Mouse (Mus musculus) thymus, postnatal 14 days (tissue): ENCODE data around the gene Trabd2b.

Experiments
- DNase-seq: peaks from one replicate; pipeline ENCODE4 v3.0.0; 2021

Trabd2b gene

GRCm38 (mm10) chr4:114399821-114400220, 6.7 kb upstream of the Trabd2b start:
- DNase-seq = no peak

GRCm38 (mm10) chr4:114401993-114402731, 4.4 kb upstream of the Trabd2b start:
- no peak for DNase-seq

- DNase-seq = peak; percentile 66
Measured at GRCm38 (mm10) chr4:114405682-114406354, 706 bp upstream of the Trabd2b start.

GRCm38 (mm10) chr4:114407516-114407915, 992 bp downstream of the Trabd2b start:
- no peak for DNase-seq

- DNase-seq = no peak
Measured at GRCm38 (mm10) chr4:114408298-114408697, 1.8 kb downstream of the Trabd2b start.

GRCm38 (mm10) chr4:114408890-114409480, 2.5 kb downstream of the Trabd2b start:
- DNase-seq = no peak

GRCm38 (mm10) chr4:114409511-114409910, 3.0 kb downstream of the Trabd2b start:
- no peak for DNase-seq

- DNase-seq = no peak
Measured at GRCm38 (mm10) chr4:114410026-114410425, 3.5 kb downstream of the Trabd2b start.

GRCm38 (mm10) chr4:114410443-114410842, 3.9 kb downstream of the Trabd2b start:
- DNase-seq = no peak

- no peak for DNase-seq
Measured at GRCm38 (mm10) chr4:114410958-114411661, 4.6 kb downstream of the Trabd2b start.

- no peak for DNase-seq
Measured at GRCm38 (mm10) chr4:114411846-114412390, 5.4 kb downstream of the Trabd2b start.

GRCm38 (mm10) chr4:114415925-114416645, 9.6 kb downstream of the Trabd2b start:
- no peak for DNase-seq

GRCm38 (mm10) chr4:114420154-114420553, 13.6 kb downstream of the Trabd2b start:
- DNase-seq = no peak

GRCm38 (mm10) chr4:114423084-114423483, 16.6 kb downstream of the Trabd2b start:
- no peak for DNase-seq

- no peak for DNase-seq
Measured at GRCm38 (mm10) chr4:114425808-114426207, 19.3 kb downstream of the Trabd2b start.

GRCm38 (mm10) chr4:114432742-114433141, 26.2 kb downstream of the Trabd2b start:
- no peak for DNase-seq

GRCm38 (mm10) chr4:114433440-114433839, 26.9 kb downstream of the Trabd2b start:
- DNase-seq = no peak

- DNase-seq = no peak
Measured at GRCm38 (mm10) chr4:114434766-114435165, 28.2 kb downstream of the Trabd2b start.

GRCm38 (mm10) chr4:114435381-114435780, 28.9 kb downstream of the Trabd2b start:
- no peak for DNase-seq

GRCm38 (mm10) chr4:114438764-114439163, 32.2 kb downstream of the Trabd2b start:
- DNase-seq = no peak

GRCm38 (mm10) chr4:114442186-114442585, 35.7 kb downstream of the Trabd2b start:
- DNase-seq = no peak

GRCm38 (mm10) chr4:114442661-114443060, 36.1 kb downstream of the Trabd2b start:
- DNase-seq = no peak
